Mouse (Mus musculus): Measurements from ENCODE around the gene Ccl26.
A peak's percentile ranks its signal among the peaks of the same experiment; 100 is the strongest.

The Ccl26 gene

GRCm38 (mm10) chr5:135537794-135538214 is 25.6 kb downstream of the Ccl26 start:
- DNase-seq (ENCODE audit: low spot score), result no peak

GRCm38 (mm10) chr5:135537326-135537725 is 26.0 kb downstream of the Ccl26 start:
- no peak for DNase-seq (ENCODE audit: low spot score)

GRCm38 (mm10) chr5:135535867-135536266 is 27.5 kb downstream of the Ccl26 start:
- no peak for DNase-seq (ENCODE audit: low spot score)

GRCm38 (mm10) chr5:135533431-135533830 is 29.9 kb downstream of the Ccl26 start:
- no peak for DNase-seq (ENCODE audit: low spot score)

- no peak for DNase-seq (ENCODE audit: low spot score)
Observed at GRCm38 (mm10) chr5:135531306-135531845, 32.0 kb downstream of the Ccl26 start.

GRCm38 (mm10) chr5:135529964-135530363 is 33.4 kb downstream of the Ccl26 start:
- no peak for DNase-seq (ENCODE audit: low spot score)

- no peak for DNase-seq (ENCODE audit: low spot score)
Observed at GRCm38 (mm10) chr5:135529310-135529709, 34.1 kb downstream of the Ccl26 start.

- DNase-seq (ENCODE audit: low spot score), result no peak
Observed at GRCm38 (mm10) chr5:135527986-135528385, 35.4 kb downstream of the Ccl26 start.

- no peak for DNase-seq (ENCODE audit: low spot score)
Observed at GRCm38 (mm10) chr5:135524660-135525560, 38.5 kb downstream of the Ccl26 start.

GRCm38 (mm10) chr5:135524087-135524486 is 39.3 kb downstream of the Ccl26 start:
- DNase-seq (ENCODE audit: low spot score), result no peak

GRCm38 (mm10) chr5:135522111-135522722 is 41.2 kb downstream of the Ccl26 start:
- no peak for DNase-seq (ENCODE audit: low spot score)

GRCm38 (mm10) chr5:135517348-135517883 is 46.0 kb downstream of the Ccl26 start:
- peak; percentile 27 for DNase-seq (ENCODE audit: low spot score)

- DNase-seq (ENCODE audit: low spot score), result no peak
Observed at GRCm38 (mm10) chr5:135513131-135513530, 50.2 kb downstream of the Ccl26 start.

- no peak for DNase-seq (ENCODE audit: low spot score)
Observed at GRCm38 (mm10) chr5:135511105-135511504, 52.3 kb downstream of the Ccl26 start.

Measured in layer of hippocampus, adult 11-12 months (tissue).